8 mouse cellular contexts compared by ENCODE assay signal in genomic region chr3:19894630-19895578, GRCm38 (mm10).
A peak's percentile ranks its signal among the peaks of the same experiment; 100 is the strongest.
DNase-seq lines count a peak whose midpoint lies in the region; ATAC-seq and TF ChIP-seq lines count a peak whose summit lies in the region.

No protein-coding gene starts in this region.

- no peak for TF ChIP-seq POLR2A in bone marrow macrophage, adult 2 months (IDR thresholded peaks at IDR 0.05; ENCODE audit: borderline replicate concordance, low read depth, low read length)
- peak; percentile 58; the same call in 1 of the 2 replicates for TF ChIP-seq POLR2A in embryonic fibroblast, embryonic 13.5 days (IDR thresholded peaks at IDR 0.05; ENCODE audit: low read depth, low read length)

- TF ChIP-seq CTCF in bone marrow macrophage, adult 2 months (IDR thresholded peaks at IDR 0.05; ENCODE audit: low read depth, low read length) = peak; percentile 60
- TF ChIP-seq CTCF in embryonic fibroblast, embryonic 13.5 days (IDR thresholded peaks at IDR 0.05; ENCODE audit: borderline replicate concordance, insufficient read depth, low read length) = peak; percentile 43; the same call in 1 of the 2 replicates

- H3K27ac ChIP-seq in bone marrow macrophage, adult 2 months (ENCODE audit: insufficient read depth, low read depth, low read length) = peak overlapping the region; percentile 33
- peak overlapping the region; percentile 14 for H3K27ac ChIP-seq in embryonic fibroblast, embryonic 13.5 days (ENCODE audit: insufficient read depth, low read length)
- H3K27ac ChIP-seq in kidney, embryonic 14.5 days (ENCODE audit: low read depth, low read length) = peak overlapping the region; percentile 71
- H3K27ac ChIP-seq in limb, embryonic 15.5 days = peak overlapping the region; percentile 84

- no peaks in the 10 kb centered on the region for H3K27me3 ChIP-seq in kidney, embryonic 14.5 days (ENCODE audit: control insufficient read depth, insufficient read depth, low read length)
- no peaks in the 10 kb centered on the region for H3K27me3 ChIP-seq in limb, embryonic 15.5 days

- DNase-seq in A20 (ENCODE audit: low read depth, low spot score) = peak; percentile 96
- DNase-seq in heart, adult 9 months (ENCODE audit: low spot score in 2 of 2) = peak; percentile 95 to 96
- DNase-seq in monocyte, adult 2 months (ENCODE audit: low read depth in 1 of 2, low spot score in 2 of 2) = peak; percentile 74 to 80
- peak; percentile 90 to 93 for DNase-seq in spleen, postnatal 36 days (ENCODE audit: low spot score in 2 of 2)

- under 1% methylated on average over 67 of the region's 68 CpGs for WGBS in kidney, embryonic 14.5 days
- WGBS in limb, embryonic 15.5 days = under 1% methylated on average over 68 of the region's 68 CpGs

- no peaks in the 10 kb centered on the region for H3K9me3 ChIP-seq in kidney, embryonic 14.5 days (ENCODE audit: control insufficient read depth, low read length)
- H3K9me3 ChIP-seq in limb, embryonic 15.5 days = no peaks in the 10 kb centered on the region

- peaks cover 16% of the 10 kb centered on the region for H3K4me1 ChIP-seq in bone marrow macrophage, adult 2 months (ENCODE audit: control insufficient read depth, insufficient read depth, low read length)
- no peaks in the 10 kb centered on the region for H3K4me1 ChIP-seq in embryonic fibroblast, embryonic 13.5 days (ENCODE audit: control insufficient read depth, insufficient read depth, low read length)
- peaks cover 11% of the 10 kb centered on the region for H3K4me1 ChIP-seq in kidney, embryonic 14.5 days (ENCODE audit: control insufficient read depth, insufficient read depth, low read length)
- peaks cover 14% of the 10 kb centered on the region for H3K4me1 ChIP-seq in limb, embryonic 15.5 days

- peak overlapping the region; percentile 83 for H3K9ac ChIP-seq in kidney, embryonic 14.5 days (ENCODE audit: low read depth, low read length)
- peak overlapping the region; percentile 82 for H3K9ac ChIP-seq in limb, embryonic 15.5 days

- no peaks in the 10 kb centered on the region for H3K36me3 ChIP-seq in kidney, embryonic 14.5 days (ENCODE audit: control insufficient read depth, insufficient read depth, low read length)
- H3K36me3 ChIP-seq in limb, embryonic 15.5 days = peaks cover 10% of the 10 kb centered on the region

- H3K4me2 ChIP-seq in kidney, embryonic 14.5 days (replicated peaks; ENCODE audit: low read depth, low read length) = peak overlapping the region; percentile 58
- peak overlapping the region; percentile 82 for H3K4me2 ChIP-seq in limb, embryonic 15.5 days

- H3K4me3 ChIP-seq in bone marrow macrophage, adult 2 months (ENCODE audit: insufficient read depth, low read length) = peak overlapping the region; percentile 84
- peak overlapping the region; percentile 81 for H3K4me3 ChIP-seq in embryonic fibroblast, embryonic 13.5 days (ENCODE audit: insufficient read depth, low read length)
- peak overlapping the region; percentile 80 for H3K4me3 ChIP-seq in kidney, embryonic 14.5 days (ENCODE audit: low read length)
- peak overlapping the region; percentile 88 for H3K4me3 ChIP-seq in limb, embryonic 15.5 days

- ATAC-seq in kidney, embryonic 14.5 days (ENCODE audit: low FRiP score, low TSS enrichment) = peak; percentile 100
- peak; percentile 97 for ATAC-seq in limb, embryonic 15.5 days (ENCODE audit: insufficient number of reproducible peaks, low FRiP score, low TSS enrichment, low read depth)

Comparison
In these comparisons a context has a peak if more than half of its experiments do, and no peak if none do; other contexts are left out.
1. Peak in every context shown above with its lines: DNase-seq, ATAC-seq, H3K4me3 ChIP-seq and H3K27ac ChIP-seq.
2. H3K27ac ChIP-seq: peak in every context shown above with its lines; median percentile 84 in limb, embryonic 15.5 days; 71 in kidney, embryonic 14.5 days; 33 in bone marrow macrophage, adult 2 months; 14 in embryonic fibroblast, embryonic 13.5 days.